ENCODE assay signal across 10 mouse cellular contexts in the genomic region with DNA sequence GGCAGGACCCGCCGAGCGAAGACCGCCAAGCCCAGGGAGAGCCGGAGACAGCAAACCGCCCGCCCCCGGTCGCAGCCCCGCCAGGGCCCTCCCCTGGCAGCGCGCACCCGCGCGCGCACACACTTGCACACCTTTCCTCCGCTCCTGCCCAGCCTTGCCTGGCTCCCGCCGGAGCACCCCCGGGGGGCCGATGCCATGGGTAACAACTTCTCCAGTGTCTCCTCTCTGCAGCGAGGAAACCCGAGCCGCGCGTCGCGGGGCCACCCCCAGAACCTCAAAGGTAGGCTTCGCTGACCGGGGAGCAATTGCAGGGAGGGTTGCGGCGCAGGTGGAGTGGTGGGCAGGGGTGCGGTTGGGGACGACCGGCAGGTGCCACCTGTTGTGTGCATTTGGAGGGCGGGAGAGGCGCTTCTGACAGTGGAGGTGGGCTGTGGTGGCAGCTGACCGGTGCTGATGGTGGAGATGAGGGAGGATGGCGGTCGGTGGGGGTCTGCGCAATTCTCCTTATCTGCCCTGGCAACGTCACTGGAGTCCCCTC. TPM values are rescaled to one million over a fixed set of nuclear protein-coding genes. Genes with fewer than 3 reads are reported as not detected.
A peak's percentile ranks its signal among the peaks of the same experiment; 100 is the strongest.
DNase-seq lines count a peak whose midpoint lies in the region; ATAC-seq and TF ChIP-seq lines count a peak whose summit lies in the region.
"Had no signal": no experiment of that assay in that cellular context is flagged by ENCODE, and none has a peak within 500 bp of the region (broad histone marks: within the 10 kb centered on the region; RNA-seq: fewer than 3 reads in every experiment).

No protein-coding gene starts in this region.

- peak overlapping the region; percentile 81 for H3K4me3 ChIP-seq in heart, embryonic 10.5 days
- peak overlapping the region; percentile 72 to 96 for H3K4me3 ChIP-seq in ES-E14 (ENCODE audit: insufficient read depth in 1 of 2, low read depth in 1 of 2, low read length in 2 of 2, poor library complexity in 1 of 2, severe bottlenecking in 1 of 2)
- H3K4me3 ChIP-seq in cortical plate, adult 2 months (ENCODE audit: insufficient read depth, low read length) = peak overlapping the region; percentile 92
- peak overlapping the region; percentile 71 for H3K4me3 ChIP-seq in hindbrain, embryonic 11.5 days (ENCODE audit: low read depth, low read length)
- peak overlapping the region; percentile 70 for H3K4me3 ChIP-seq in limb, embryonic 13.5 days
- H3K4me3 ChIP-seq in neural tube, embryonic 15.5 days (replicated peaks) = peak overlapping the region; percentile 80

- peak overlapping the region; percentile 98 for H3K4me2 ChIP-seq in hindbrain, embryonic 11.5 days (replicated peaks; ENCODE audit: low read depth, low read length)
- H3K4me2 ChIP-seq in limb, embryonic 13.5 days (replicated peaks) = peak overlapping the region; percentile 99
- peak overlapping the region; percentile 96 for H3K4me2 ChIP-seq in neural tube, embryonic 15.5 days

- H3K4me1 ChIP-seq in heart, embryonic 10.5 days = peaks cover 20% of the 10 kb centered on the region
- peaks cover 0 to 16% of the 10 kb centered on the region in 2 experiments; a peak in 3 of 4 replicates for H3K4me1 ChIP-seq in ES-E14 (ENCODE audit: control insufficient read depth in 2 of 2, insufficient read depth in 2 of 2, low read length in 2 of 2, poor library complexity in 1 of 2)
- no peaks in the 10 kb centered on the region; the same call in 1 of the 2 replicates for H3K4me1 ChIP-seq in cortical plate, adult 2 months (ENCODE audit: control insufficient read depth, insufficient read depth, low read length)
- H3K4me1 ChIP-seq in hindbrain, embryonic 11.5 days (replicated peaks; ENCODE audit: control insufficient read depth, insufficient read depth, low read length) = peaks cover 8% of the 10 kb centered on the region; the same call in 1 of the 2 replicates
- H3K4me1 ChIP-seq in limb, embryonic 13.5 days = peaks cover 18% of the 10 kb centered on the region
- H3K4me1 ChIP-seq in neural tube, embryonic 15.5 days = peaks cover 26% of the 10 kb centered on the region

- 0 out of 2 replicates have a peak, but pooled peaks have one; percentile 36 for TF ChIP-seq POLR2A in cortical plate, adult 2 months (IDR thresholded peaks at IDR 0.05; ENCODE audit: extremely low read depth, insufficient read depth, low read length)

- intact Hi-C loops in heart, postnatal 25 days (cut with DNase I) = loop anchor here (5.0 kb wide), 1 partner anchor 83 kb away; no protein-coding TSS in a partner anchor

- in situ Hi-C loops in ES-E14 (cut with MboI; ENCODE audit: low sequenced_read_pairs in 2 of 2, unreplicated experiment in 2 of 2) = no loop called here

- peak overlapping the region; percentile 78 for H3K27ac ChIP-seq in heart, embryonic 10.5 days
- 0 out of 2 replicates have a peak overlapping the region, but pooled peaks have one; percentile 61 for H3K27ac ChIP-seq in ES-E14 (ENCODE audit: insufficient read depth, low read depth, low read length, poor library complexity, severe bottlenecking)
- H3K27ac ChIP-seq in cortical plate, adult 2 months (ENCODE audit: insufficient read depth, low read length) = 0 out of 2 replicates have a peak overlapping the region, but pooled peaks have one; percentile 72
- H3K27ac ChIP-seq in hindbrain, embryonic 11.5 days (ENCODE audit: low read depth, low read length) = 0 out of 2 replicates have a peak overlapping the region, but pooled peaks have one; percentile 24
- H3K27ac ChIP-seq in limb, embryonic 13.5 days = no peak overlapping the region; the same call in 1 of the 2 replicates
- peak overlapping the region; percentile 84 for H3K27ac ChIP-seq in neural tube, embryonic 15.5 days (replicated peaks)

- under 1% methylated on average over 30 of the region's 42 CpGs for WGBS in heart, embryonic 10.5 days
- under 1% methylated on average over 37 of the region's 42 CpGs for WGBS in hindbrain, embryonic 11.5 days
- whole genome bisulfite sequencing in limb, embryonic 13.5 days = under 1% methylated on average over 32 of the region's 42 CpGs
- WGBS in neural tube, embryonic 15.5 days = under 1% methylated on average over 25 of the region's 42 CpGs

- no peaks in the 10 kb centered on the region for H3K36me3 ChIP-seq in heart, embryonic 10.5 days
- no peaks in the 10 kb centered on the region for H3K36me3 ChIP-seq in ES-E14 (ENCODE audit: control insufficient read depth, insufficient read depth, low read length, poor library complexity, severe bottlenecking)
- H3K36me3 ChIP-seq in hindbrain, embryonic 11.5 days (ENCODE audit: control insufficient read depth, insufficient read depth, low read length) = no peaks in the 10 kb centered on the region
- no peaks in the 10 kb centered on the region for H3K36me3 ChIP-seq in limb, embryonic 13.5 days
- no peaks in the 10 kb centered on the region for H3K36me3 ChIP-seq in neural tube, embryonic 15.5 days

- peak overlapping the region; percentile 72 for H3K9ac ChIP-seq in ES-E14 (ENCODE audit: insufficient read depth, low read depth, low read length, poor library complexity, severe bottlenecking)
- H3K9ac ChIP-seq in hindbrain, embryonic 11.5 days (ENCODE audit: low read depth, low read length) = peak overlapping the region; percentile 68
- H3K9ac ChIP-seq in limb, embryonic 13.5 days = peak overlapping the region; percentile 75
- peak overlapping the region; percentile 79 for H3K9ac ChIP-seq in neural tube, embryonic 15.5 days (replicated peaks)

- ATAC-seq in hindbrain, embryonic 11.5 days (ENCODE audit: low FRiP score) = peak; percentile 24; the same call in 1 of the 2 replicates
- peak; percentile 30; the same call in 1 of the 2 replicates for ATAC-seq in limb, embryonic 13.5 days (ENCODE audit: low FRiP score, low read depth)
- ATAC-seq in neural tube, embryonic 15.5 days (ENCODE audit: low FRiP score) = peak; percentile 61

- peaks cover 5% of the 10 kb centered on the region; the same call in 1 of the 2 replicates for H3K9me3 ChIP-seq in heart, embryonic 10.5 days
- H3K9me3 ChIP-seq in ES-E14 (ENCODE audit: control insufficient read depth, insufficient read depth, low read depth, low read length) = no peaks in the 10 kb centered on the region
- H3K9me3 ChIP-seq in hindbrain, embryonic 11.5 days (ENCODE audit: control insufficient read depth, low read length) = no peaks in the 10 kb centered on the region
- peaks cover 11% of the 10 kb centered on the region for H3K9me3 ChIP-seq in limb, embryonic 13.5 days
- H3K9me3 ChIP-seq in neural tube, embryonic 15.5 days (replicated peaks) = no peaks in the 10 kb centered on the region

- peaks cover 60% of the 10 kb centered on the region for H3K27me3 ChIP-seq in heart, embryonic 10.5 days (ENCODE audit: insufficient read depth, poor library complexity, severe bottlenecking)
- H3K27me3 ChIP-seq in hindbrain, embryonic 11.5 days (ENCODE audit: control insufficient read depth, insufficient read depth, low read length) = peaks cover 31% of the 10 kb centered on the region
- H3K27me3 ChIP-seq in limb, embryonic 13.5 days = peaks cover 45% of the 10 kb centered on the region
- peaks cover 13% of the 10 kb centered on the region; the same call in 1 of the 2 replicates for H3K27me3 ChIP-seq in neural tube, embryonic 15.5 days (replicated peaks)

- no peak for DNase-seq in heart, embryonic 10.5 days (ENCODE audit: low spot score)
- no peak for DNase-seq in heart, postnatal 25 days (ENCODE audit: low spot score)
- no peak for DNase-seq in ES-E14 (ENCODE audit: low read depth, low spot score)
- peak; percentile 50 for DNase-seq in hindbrain, embryonic 11.5 days (ENCODE audit: low spot score)
- no peak for DNase-seq in testis, postnatal 14 days (ENCODE audit: low spot score)

- TF ChIP-seq CTCF in cortical plate, adult 2 months (IDR thresholded peaks at IDR 0.05; ENCODE audit: extremely low read depth, insufficient read depth, low read length) = no peak

TF ChIP-seq in ES-E14, 5 proteins besides CTCF, POLR2A, EP300 and RAD21:
- TF ChIP-seq HCFC1 (IDR thresholded peaks at IDR 0.05; ENCODE audit: borderline replicate concordance, insufficient read depth, low read length) (peak; percentile 49; the same call in 1 of the 2 replicates), ZNF384 (IDR thresholded peaks at IDR 0.05; ENCODE audit: low read depth, low read length) (no peak)

RNA-seq across cellular contexts. Expression of a gene that starts 0.7 kb away (rescaled TPM):
- polyA plus RNA-seq in heart, embryonic 10.5 days (2016; fragmentation: Nextera tagmentation; extraction: Ambion mirVana) = 3.4 and 5.1 TPM in 2 replicates
- total RNA-seq in heart, postnatal 25 days (2021) = 1 to 10 TPM; 1.0 to 1.1 TPM
- 10.2 and 14.7 TPM in 2 replicates for total RNA-seq in ES-E14 (2012; rRNA removed)
- 118 and 124 TPM in 2 replicates for polyA plus RNA-seq in cortical plate, adult 2 months (2012; rRNA removed)
- 2.9 and 3.4 TPM in 2 replicates for polyA plus RNA-seq in hindbrain, embryonic 11.5 days (2014; fragmentation: Nextera tagmentation; extraction: Ambion mirVana)
- 7.9 and 8.2 TPM in 2 replicates for polyA plus RNA-seq in limb, embryonic 13.5 days (2015; fragmentation: Nextera tagmentation; extraction: Ambion mirVana)
- polyA plus RNA-seq in neural tube, embryonic 15.5 days (2015; fragmentation: Nextera tagmentation; extraction: Ambion mirVana) = 13.7 and 15.4 TPM in 2 replicates
- total RNA-seq: hematopoietic stem cell, adult 5-6 weeks; MEL had no signal

RNA-seq across cellular contexts. Expression of a gene that starts 21.8 kb away (rescaled TPM):
- not detected in 2 replicates for polyA plus RNA-seq in heart, embryonic 10.5 days (2016; fragmentation: Nextera tagmentation; extraction: Ambion mirVana)
- not detected for total RNA-seq in heart, postnatal 25 days (2021)
- total RNA-seq in ES-E14 (2012; rRNA removed) = 2.8 and 3.8 TPM in 2 replicates
- polyA plus RNA-seq in cortical plate, adult 2 months (2012; rRNA removed) = 0.10 TPM in 1 of 2 replicates, not detected in the other
- not detected in 2 replicates for polyA plus RNA-seq in hindbrain, embryonic 11.5 days (2014; fragmentation: Nextera tagmentation; extraction: Ambion mirVana)
- not detected in 2 replicates for polyA plus RNA-seq in limb, embryonic 13.5 days (2015; fragmentation: Nextera tagmentation; extraction: Ambion mirVana)
- polyA plus RNA-seq in neural tube, embryonic 15.5 days (2015; fragmentation: Nextera tagmentation; extraction: Ambion mirVana) = 0.18 TPM in 1 of 2 replicates, not detected in the other
- total RNA-seq: hematopoietic stem cell, adult 5-6 weeks; MEL had no signal

RNA-seq across cellular contexts. Expression of a gene that starts 35.3 kb away (rescaled TPM):
- not detected in 2 replicates for polyA plus RNA-seq in heart, embryonic 10.5 days (2016; fragmentation: Nextera tagmentation; extraction: Ambion mirVana)
- total RNA-seq in heart, postnatal 25 days (2021) = not detected
- not detected in 2 replicates for total RNA-seq in ES-E14 (2012; rRNA removed)
- polyA plus RNA-seq in cortical plate, adult 2 months (2012; rRNA removed) = not detected in 2 replicates
- polyA plus RNA-seq in hindbrain, embryonic 11.5 days (2014; fragmentation: Nextera tagmentation; extraction: Ambion mirVana) = not detected in 2 replicates
- polyA plus RNA-seq in limb, embryonic 13.5 days (2015; fragmentation: Nextera tagmentation; extraction: Ambion mirVana) = not detected in 2 replicates
- polyA plus RNA-seq in neural tube, embryonic 15.5 days (2015; fragmentation: Nextera tagmentation; extraction: Ambion mirVana) = not detected in 2 replicates
- total RNA-seq: hematopoietic stem cell, adult 5-6 weeks; MEL had no signal

RNA-seq across cellular contexts. Expression of a gene that starts 41.2 kb away (rescaled TPM):
- polyA plus RNA-seq in heart, embryonic 10.5 days (2016; fragmentation: Nextera tagmentation; extraction: Ambion mirVana) = 3.8 and 5.5 TPM in 2 replicates
- total RNA-seq in heart, postnatal 25 days (2021) = 1 to 10 TPM; 3.4 to 3.9 TPM
- 3.2 and 5.5 TPM in 2 replicates for total RNA-seq in ES-E14 (2012; rRNA removed)
- 4.6 and 5.3 TPM in 2 replicates for polyA plus RNA-seq in cortical plate, adult 2 months (2012; rRNA removed)
- 0.42 and 0.78 TPM in 2 replicates for polyA plus RNA-seq in hindbrain, embryonic 11.5 days (2014; fragmentation: Nextera tagmentation; extraction: Ambion mirVana)
- polyA plus RNA-seq in limb, embryonic 13.5 days (2015; fragmentation: Nextera tagmentation; extraction: Ambion mirVana) = 8.3 and 9.4 TPM in 2 replicates
- 1.3 and 3.0 TPM in 2 replicates for polyA plus RNA-seq in neural tube, embryonic 15.5 days (2015; fragmentation: Nextera tagmentation; extraction: Ambion mirVana)
